Mouse (Mus musculus) kidney, adult 18-20 months (tissue): ENCODE data around the gene Skap2.

ENCODE experiments used
- DNase-seq: peaks from one replicate; pipeline ENCODE4 v3.0.0; 2021

Skap2 gene

GRCm38 (mm10) chr6:52012409-52013244 is at the start of gene Skap2:
TSS of gene Skap2 (minus strand) at chr6:52012549.
- DNase-seq: peak; percentile 100

- DNase-seq: no peak
Observed at GRCm38 (mm10) chr6:52058899-52059448, 46.6 kb upstream of the Skap2 start.

GRCm38 (mm10) chr6:52058120-52058519 is 45.8 kb upstream of the Skap2 start:
- no peak for DNase-seq

- no peak for DNase-seq
Observed at GRCm38 (mm10) chr6:52053567-52054561, 41.5 kb upstream of the Skap2 start.

- no peak for DNase-seq
Observed at GRCm38 (mm10) chr6:52050062-52050461, 37.7 kb upstream of the Skap2 start.

GRCm38 (mm10) chr6:52045517-52045916 is 33.2 kb upstream of the Skap2 start:
- DNase-seq: peak; percentile 26

GRCm38 (mm10) chr6:52036077-52036476 is 23.7 kb upstream of the Skap2 start:
- peak; percentile 27 for DNase-seq

GRCm38 (mm10) chr6:52031181-52031580 is 18.8 kb upstream of the Skap2 start:
- no peak for DNase-seq

GRCm38 (mm10) chr6:52028131-52028530 is 15.8 kb upstream of the Skap2 start:
- no peak for DNase-seq

GRCm38 (mm10) chr6:52027181-52027580 is 14.8 kb upstream of the Skap2 start:
- no peak for DNase-seq

GRCm38 (mm10) chr6:52026281-52026680 is 13.9 kb upstream of the Skap2 start:
- no peak for DNase-seq

GRCm38 (mm10) chr6:52024730-52025129 is 12.4 kb upstream of the Skap2 start:
- no peak for DNase-seq

- no peak for DNase-seq
Observed at GRCm38 (mm10) chr6:52022363-52022762, 10.0 kb upstream of the Skap2 start.

- DNase-seq: no peak
Observed at GRCm38 (mm10) chr6:52020276-52020675, 7.9 kb upstream of the Skap2 start.

- DNase-seq: no peak
Observed at GRCm38 (mm10) chr6:52013245-52013945, 1.0 kb upstream of the Skap2 start.

GRCm38 (mm10) chr6:52011559-52012408 is 565 bp downstream of the Skap2 start:
- DNase-seq: no peak

- no peak for DNase-seq
Observed at GRCm38 (mm10) chr6:52009385-52009784, 3.0 kb downstream of the Skap2 start.

- no peak for DNase-seq
Observed at GRCm38 (mm10) chr6:52008757-52009156, 3.6 kb downstream of the Skap2 start.

- no peak for DNase-seq
Observed at GRCm38 (mm10) chr6:52006649-52007218, 5.6 kb downstream of the Skap2 start.

- peak; percentile 26 for DNase-seq
Observed at GRCm38 (mm10) chr6:52005963-52006648, 6.2 kb downstream of the Skap2 start.

GRCm38 (mm10) chr6:52005616-52005962 is 6.8 kb downstream of the Skap2 start:
- DNase-seq: no peak
